Mouse (Mus musculus) lung, adult 2 months (tissue): Measurements from ENCODE around the gene Slc2a10.

Experiments used
- CTCF ChIP-seq: fragments of 200-500 bp; IDR thresholded peaks from 2 replicates; pipeline ENCODE4 v1.5.1; 2011; ENCODE audit warnings: mild to moderate bottlenecking, low read length, control low read depth; ENCODE audit not compliant: insufficient read depth
- POLR2A ChIP-seq: fragments of 200-500 bp; IDR thresholded peaks from 2 replicates; pipeline ENCODE4 v1.6.1; 2011; ENCODE audit warnings: low read depth, mild to moderate bottlenecking, control low read depth, low read length, borderline replicate concordance; ENCODE audit errors: extremely low read depth

- no peak for TF ChIP-seq CTCF
- TF ChIP-seq POLR2A = no peak
Observed at GRCm38 (mm10) chr2:165545687-165546086, 42.1 kb downstream of the Slc2a10 start.
